Mouse (Mus musculus): ENCODE results near the gene Phactr3. TPM values are rescaled to one million over a fixed set of nuclear protein-coding genes. Genes with fewer than 3 reads are reported as not detected.

Phactr3 gene
- polyA plus RNA-seq, 1 experiment from 2014 or later = 1.8 TPM

GRCm38 (mm10) chr2:178120651-178121374 lies 2.0 kb downstream of the Phactr3 start:
- H3K27ac ChIP-seq (replicated peaks; ENCODE audit: low read depth, low read length) = no peak overlapping the region
- DNase-seq (ENCODE audit: low spot score) (no peak), ATAC-seq (ENCODE audit: low read depth) (no peak)
- H3K4me2 ChIP-seq (ENCODE audit: low read depth, low read length) = no peak overlapping the region
- peaks cover 19% of the 10 kb centered on the region for H3K4me1 ChIP-seq (ENCODE audit: control insufficient read depth, insufficient read depth, low read length)
- peaks cover 17% of the 10 kb centered on the region for H3K27me3 ChIP-seq (replicated peaks; ENCODE audit: control insufficient read depth, insufficient read depth, low read length)
- no peak overlapping the region for H3K4me3 ChIP-seq (ENCODE audit: low read depth, low read length)
- H3K9ac ChIP-seq (ENCODE audit: low read depth, low read length) = no peak overlapping the region
- H3K9me3 ChIP-seq (ENCODE audit: control insufficient read depth, low read length) = no peaks in the 10 kb centered on the region
- no peaks in the 10 kb centered on the region for H3K36me3 ChIP-seq (ENCODE audit: control insufficient read depth, insufficient read depth, low read length)
- 84% methylated on average over 8 of the region's 8 CpGs for WGBS

- Histone ChIP-seq H3K9ac (ENCODE audit: low read depth, low read length) (no peak overlapping the region), H3K4me2 (ENCODE audit: low read depth, low read length) (no peak overlapping the region), H3K4me1 (ENCODE audit: control insufficient read depth, insufficient read depth, low read length) (peaks cover 19% of the 10 kb centered on the region), H3K27ac (replicated peaks; ENCODE audit: low read depth, low read length) (no peak overlapping the region), H3K27me3 (replicated peaks; ENCODE audit: control insufficient read depth, insufficient read depth, low read length) (peaks cover 17% of the 10 kb centered on the region), H3K36me3 (ENCODE audit: control insufficient read depth, insufficient read depth, low read length) (no peaks in the 10 kb centered on the region), H3K9me3 (ENCODE audit: control insufficient read depth, low read length) (no peaks in the 10 kb centered on the region), H3K4me3 (ENCODE audit: low read depth, low read length) (no peak overlapping the region)
- ATAC-seq (ENCODE audit: low read depth) (no peak), DNase-seq (ENCODE audit: low spot score) (no peak)
- 29% methylated on average over 2 of the region's 2 CpGs for WGBS
Observed at GRCm38 (mm10) chr2:178121375-178121688, 2.6 kb downstream of the Phactr3 start.

GRCm38 (mm10) chr2:178121946-178122665 lies 3.3 kb downstream of the Phactr3 start:
- H3K4me1 ChIP-seq (ENCODE audit: control insufficient read depth, insufficient read depth, low read length) = peaks cover 19% of the 10 kb centered on the region
- no peak overlapping the region for H3K4me2 ChIP-seq (ENCODE audit: low read depth, low read length)
- DNase-seq (ENCODE audit: low spot score) (peak; percentile 36), ATAC-seq (ENCODE audit: low read depth) (no peak)
- WGBS = 21% methylated on average over 4 of the region's 4 CpGs
- H3K9me3 ChIP-seq (ENCODE audit: control insufficient read depth, low read length) = no peaks in the 10 kb centered on the region
- peaks cover 17% of the 10 kb centered on the region for H3K27me3 ChIP-seq (replicated peaks; ENCODE audit: control insufficient read depth, insufficient read depth, low read length)
- H3K27ac ChIP-seq (replicated peaks; ENCODE audit: low read depth, low read length) = no peak overlapping the region
- H3K4me3 ChIP-seq (ENCODE audit: low read depth, low read length) = no peak overlapping the region
- no peak overlapping the region for H3K9ac ChIP-seq (ENCODE audit: low read depth, low read length)
- H3K36me3 ChIP-seq (ENCODE audit: control insufficient read depth, insufficient read depth, low read length) = no peaks in the 10 kb centered on the region

GRCm38 (mm10) chr2:178123466-178123865 lies 4.7 kb downstream of the Phactr3 start:
- Histone ChIP-seq H3K27ac (replicated peaks; ENCODE audit: low read depth, low read length) (no peak overlapping the region), H3K4me1 (ENCODE audit: control insufficient read depth, insufficient read depth, low read length) (peaks cover 19% of the 10 kb centered on the region), H3K9ac (ENCODE audit: low read depth, low read length) (no peak overlapping the region), H3K36me3 (ENCODE audit: control insufficient read depth, insufficient read depth, low read length) (no peaks in the 10 kb centered on the region), H3K4me3 (ENCODE audit: low read depth, low read length) (no peak overlapping the region), H3K4me2 (ENCODE audit: low read depth, low read length) (no peak overlapping the region), H3K27me3 (replicated peaks; ENCODE audit: control insufficient read depth, insufficient read depth, low read length) (peaks cover 12% of the 10 kb centered on the region), H3K9me3 (ENCODE audit: control insufficient read depth, low read length) (no peaks in the 10 kb centered on the region)
- 75% methylated on average over 15 of the region's 15 CpGs for WGBS
- DNase-seq (ENCODE audit: low spot score) (no peak), ATAC-seq (ENCODE audit: low read depth) (no peak)

GRCm38 (mm10) chr2:178125427-178125826 lies 6.7 kb downstream of the Phactr3 start:
- Histone ChIP-seq H3K36me3 (ENCODE audit: control insufficient read depth, insufficient read depth, low read length) (no peaks in the 10 kb centered on the region), H3K4me3 (ENCODE audit: low read depth, low read length) (no peak overlapping the region), H3K4me2 (ENCODE audit: low read depth, low read length) (no peak overlapping the region), H3K9ac (ENCODE audit: low read depth, low read length) (no peak overlapping the region), H3K27ac (replicated peaks; ENCODE audit: low read depth, low read length) (no peak overlapping the region), H3K4me1 (ENCODE audit: control insufficient read depth, insufficient read depth, low read length) (peaks cover 11% of the 10 kb centered on the region; the same call in 1 of the 2 replicates), H3K9me3 (ENCODE audit: control insufficient read depth, low read length) (no peaks in the 10 kb centered on the region), H3K27me3 (replicated peaks; ENCODE audit: control insufficient read depth, insufficient read depth, low read length) (no peaks in the 10 kb centered on the region)
- WGBS = 72% methylated on average over 8 of the region's 8 CpGs
- ATAC-seq (ENCODE audit: low read depth) (no peak), DNase-seq (ENCODE audit: low spot score) (no peak)

- no peak overlapping the region for H3K4me3 ChIP-seq (ENCODE audit: low read depth, low read length)
- WGBS = 82% methylated on average over 7 of the region's 7 CpGs
Observed at GRCm38 (mm10) chr2:178126041-178126820, 7.5 kb downstream of the Phactr3 start.

GRCm38 (mm10) chr2:178128594-178128993 lies 9.8 kb downstream of the Phactr3 start:
- no peaks in the 10 kb centered on the region; the same call in 1 of the 2 replicates for H3K4me1 ChIP-seq (ENCODE audit: control insufficient read depth, insufficient read depth, low read length)
- no peak overlapping the region for H3K4me2 ChIP-seq (ENCODE audit: low read depth, low read length)
- H3K27ac ChIP-seq (replicated peaks; ENCODE audit: low read depth, low read length) = no peak overlapping the region
- H3K4me3 ChIP-seq (ENCODE audit: low read depth, low read length) = no peak overlapping the region
- no peak for DNase-seq (ENCODE audit: low spot score)
- no peaks in the 10 kb centered on the region for H3K9me3 ChIP-seq (ENCODE audit: control insufficient read depth, low read length)
- WGBS = 74% methylated on average over 5 of the region's 5 CpGs
- H3K36me3 ChIP-seq (ENCODE audit: control insufficient read depth, insufficient read depth, low read length) = no peaks in the 10 kb centered on the region
- ATAC-seq (ENCODE audit: low read depth) = no peak
- H3K9ac ChIP-seq (ENCODE audit: low read depth, low read length) = no peak overlapping the region
- no peaks in the 10 kb centered on the region for H3K27me3 ChIP-seq (replicated peaks; ENCODE audit: control insufficient read depth, insufficient read depth, low read length)

More at GRCm38 (mm10) chr2:178126041-178126820, 7.5 kb downstream of the Phactr3 start:
- Histone ChIP-seq H3K36me3 (ENCODE audit: control insufficient read depth, insufficient read depth, low read length) (no peaks in the 10 kb centered on the region), H3K9ac (ENCODE audit: low read depth, low read length) (no peak overlapping the region), H3K4me1 (ENCODE audit: control insufficient read depth, insufficient read depth, low read length) (peaks cover 11% of the 10 kb centered on the region; the same call in 1 of the 2 replicates), H3K4me2 (ENCODE audit: low read depth, low read length) (no peak overlapping the region), H3K27ac (replicated peaks; ENCODE audit: low read depth, low read length) (no peak overlapping the region), H3K27me3 (replicated peaks; ENCODE audit: control insufficient read depth, insufficient read depth, low read length) (no peaks in the 10 kb centered on the region), H3K9me3 (ENCODE audit: control insufficient read depth, low read length) (no peaks in the 10 kb centered on the region)
- ATAC-seq (ENCODE audit: low read depth) (no peak), DNase-seq (ENCODE audit: low spot score) (no peak)

- no peak overlapping the region for H3K27ac ChIP-seq (replicated peaks; ENCODE audit: low read depth, low read length)
- no peaks in the 10 kb centered on the region for H3K36me3 ChIP-seq (ENCODE audit: control insufficient read depth, insufficient read depth, low read length)
- no peak overlapping the region for H3K4me2 ChIP-seq (ENCODE audit: low read depth, low read length)
- no peak overlapping the region for H3K9ac ChIP-seq (ENCODE audit: low read depth, low read length)
- DNase-seq (ENCODE audit: low spot score) (no peak), ATAC-seq (ENCODE audit: low read depth) (no peak)
- 56% methylated on average over 4 of the region's 4 CpGs for WGBS
- no peaks in the 10 kb centered on the region for H3K27me3 ChIP-seq (replicated peaks; ENCODE audit: control insufficient read depth, insufficient read depth, low read length)
- H3K4me3 ChIP-seq (ENCODE audit: low read depth, low read length) = no peak overlapping the region
- no peaks in the 10 kb centered on the region; the same call in 1 of the 2 replicates for H3K4me1 ChIP-seq (ENCODE audit: control insufficient read depth, insufficient read depth, low read length)
- no peaks in the 10 kb centered on the region for H3K9me3 ChIP-seq (ENCODE audit: control insufficient read depth, low read length)
Observed at GRCm38 (mm10) chr2:178129161-178129560, 10.4 kb downstream of the Phactr3 start.
